Mouse (Mus musculus) midbrain, embryonic 13.5 days (tissue): ENCODE data around the gene Espn. TPM values are rescaled to one million over a fixed set of nuclear protein-coding genes. Genes with fewer than 3 reads are reported as not detected.

Source experiments
- ATAC-seq: fragments of 200-750 bp; cut with Nextera tagmentation; 2 replicates; pipeline ENCODE4 v1.8.0; 2017; ENCODE audit warnings: mild to moderate bottlenecking, moderate TSS enrichment, moderate library complexity
- H3K27ac ChIP-seq: fragments of 300-500 bp; sonication (generic); 2 replicates; pipeline ENCODE4 v1.5.1; 2015; ENCODE audit warnings: inconsistent platforms, mild to moderate bottlenecking, moderate library complexity
- H3K27me3 ChIP-seq: fragments of 300-500 bp; sonication (generic); 2 replicates; pipeline ENCODE4 v1.6.1; 2015; ENCODE audit warnings: mild to moderate bottlenecking, inconsistent platforms
- H3K36me3 ChIP-seq: fragments of 300-500 bp; sonication (generic); 2 replicates; pipeline ENCODE4 v1.6.1; 2015; ENCODE audit warnings: mild to moderate bottlenecking, inconsistent platforms
- H3K4me1 ChIP-seq: fragments of 300-500 bp; sonication (generic); replicated peaks from 2 replicates; pipeline ENCODE4 v1.6.1; 2015; ENCODE audit warnings: inconsistent platforms
- H3K4me2 ChIP-seq: fragments of 300-500 bp; sonication (generic); replicated peaks from 2 replicates; pipeline ENCODE4 v1.6.1; 2015; ENCODE audit warnings: moderate library complexity, mild to moderate bottlenecking, inconsistent platforms
- H3K4me3 ChIP-seq: fragments of 300-500 bp; sonication (generic); replicated peaks from 2 replicates; pipeline ENCODE4 v1.5.1; 2015; ENCODE audit warnings: mild to moderate bottlenecking, inconsistent platforms
- H3K9ac ChIP-seq: fragments of 300-500 bp; sonication (generic); replicated peaks from 2 replicates; pipeline ENCODE4 v1.6.1; 2015; ENCODE audit warnings: mild to moderate bottlenecking, inconsistent platforms
- H3K9me3 ChIP-seq: fragments of 300-500 bp; sonication (generic); 2 replicates; pipeline ENCODE4 v1.6.1; 2016; ENCODE audit warnings: mild to moderate bottlenecking, inconsistent platforms
- WGBS: fragments of 180-500 bp; shearing (Covaris S2); methylation state at CpG from one replicate; pipeline ENCODE4 v1.1.7; 2015; 5-methylcytosine and 5-hydroxymethylcytosine counted together
- polyA plus RNA-seq: library from polyadenylated mRNA; unstranded; fragments of >200 nt; fragmentation: Nextera tagmentation; extraction: Ambion mirVana; gene quantifications from 2 replicates; pipeline ENCODE4 v1.2.1, GENCODE M21; 2015

The Espn gene
- polyA plus RNA-seq, 1 experiment from 2014 or later, result 0.07 TPM

DNA sequence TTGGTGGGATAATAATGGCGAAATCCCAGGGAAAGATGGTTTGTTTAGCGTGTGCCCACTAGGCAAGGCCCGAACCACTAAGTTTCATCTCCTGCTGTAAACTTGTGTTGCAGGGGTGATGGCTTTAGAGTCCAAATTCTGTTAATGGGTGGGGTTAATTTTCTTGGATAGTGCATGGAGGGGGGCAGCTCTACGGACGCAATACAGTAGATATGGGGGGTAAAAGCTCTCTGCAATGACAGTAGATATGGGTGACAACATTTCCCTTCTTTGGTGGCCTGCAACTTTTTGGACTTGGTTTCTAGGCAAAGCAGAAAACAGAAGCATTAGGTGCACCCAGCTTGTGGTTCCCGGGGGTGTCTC, 25.0 kb upstream of the Espn start:
- peaks cover 61% of the 10 kb centered on the region for H3K27me3 ChIP-seq
- H3K4me3 ChIP-seq, result peak overlapping the region; percentile 67
- H3K9me3 ChIP-seq, result no peaks in the 10 kb centered on the region
- peak overlapping the region; percentile 95 for H3K4me2 ChIP-seq
- H3K27ac ChIP-seq, result 0 out of 2 replicates have a peak overlapping the region, but pooled peaks have one; percentile 81
- no peaks in the 10 kb centered on the region for H3K36me3 ChIP-seq
- H3K4me1 ChIP-seq, result peaks cover 35% of the 10 kb centered on the region
- H3K9ac ChIP-seq, result peak overlapping the region; percentile 88
- WGBS, result 67% methylated on average over 6 of the region's 6 CpGs
- ATAC-seq, result no peak

GRCm38 (mm10) chr4:152176638-152177037, 24.5 kb upstream of the Espn start:
- peaks cover 63% of the 10 kb centered on the region for H3K27me3 ChIP-seq
- no peaks in the 10 kb centered on the region for H3K9me3 ChIP-seq
- H3K36me3 ChIP-seq, result no peaks in the 10 kb centered on the region
- ATAC-seq, result no peak
- H3K9ac ChIP-seq, result no peak overlapping the region
- no peak overlapping the region for H3K4me2 ChIP-seq
- H3K4me1 ChIP-seq, result peaks cover 35% of the 10 kb centered on the region
- H3K27ac ChIP-seq, result no peak overlapping the region
- 82% methylated on average over 3 of the region's 3 CpGs for WGBS
- no peak overlapping the region for H3K4me3 ChIP-seq

- H3K4me1 ChIP-seq, result peaks cover 12% of the 10 kb centered on the region
- WGBS, result 90% methylated on average over 9 of the region's 9 CpGs
- H3K27me3 ChIP-seq, result peaks cover 69% of the 10 kb centered on the region
- no peak overlapping the region for H3K9ac ChIP-seq
- no peak overlapping the region for H3K4me3 ChIP-seq
- H3K9me3 ChIP-seq, result no peaks in the 10 kb centered on the region
- H3K4me2 ChIP-seq, result no peak overlapping the region
- ATAC-seq, result no peak
- H3K27ac ChIP-seq, result no peak overlapping the region
- H3K36me3 ChIP-seq, result no peaks in the 10 kb centered on the region
Observed at GRCm38 (mm10) chr4:152173956-152174355, 21.8 kb upstream of the Espn start.

GRCm38 (mm10) chr4:152173041-152173440, 20.9 kb upstream of the Espn start:
- 0% methylated on average over 5 of the region's 5 CpGs for WGBS
- H3K4me3 ChIP-seq, result no peak overlapping the region
- no peaks in the 10 kb centered on the region for H3K9me3 ChIP-seq
- H3K4me1 ChIP-seq, result peaks cover 6% of the 10 kb centered on the region
- H3K27me3 ChIP-seq, result peaks cover 70% of the 10 kb centered on the region
- ATAC-seq, result no peak
- no peak overlapping the region for H3K27ac ChIP-seq
- no peak overlapping the region for H3K4me2 ChIP-seq
- H3K36me3 ChIP-seq, result no peaks in the 10 kb centered on the region
- no peak overlapping the region for H3K9ac ChIP-seq

DNA sequence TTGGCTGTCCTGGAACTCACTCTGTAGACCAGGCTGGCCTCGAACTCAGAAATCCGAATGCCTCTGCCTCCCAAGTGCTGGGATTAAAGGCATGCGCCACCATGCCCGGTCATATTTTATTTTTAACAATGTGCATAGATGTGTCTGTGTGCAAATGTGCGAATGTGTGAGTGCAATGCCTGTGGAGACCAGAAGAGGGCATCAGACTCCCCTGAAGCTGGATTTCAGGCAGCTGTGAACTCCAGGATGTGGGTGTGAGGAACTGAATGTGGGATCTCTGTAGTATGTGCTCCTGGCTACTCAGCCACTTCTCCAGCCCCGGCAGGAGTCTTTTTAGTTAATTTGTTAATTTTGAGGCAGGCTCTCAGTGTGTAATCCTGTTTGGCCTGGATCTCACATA, 19.4 kb upstream of the Espn start:
- no peak overlapping the region for H3K27ac ChIP-seq
- no peak overlapping the region for H3K4me2 ChIP-seq
- ATAC-seq, result no peak
- H3K9me3 ChIP-seq, result no peaks in the 10 kb centered on the region
- H3K4me1 ChIP-seq, result no peaks in the 10 kb centered on the region
- 86% methylated on average over 6 of the region's 6 CpGs for WGBS
- no peak overlapping the region for H3K9ac ChIP-seq
- H3K36me3 ChIP-seq, result no peaks in the 10 kb centered on the region
- no peak overlapping the region for H3K4me3 ChIP-seq
- peaks cover 63% of the 10 kb centered on the region for H3K27me3 ChIP-seq

- no peak overlapping the region for H3K4me2 ChIP-seq
- ATAC-seq, result no peak
- H3K9me3 ChIP-seq, result no peaks in the 10 kb centered on the region
- H3K4me1 ChIP-seq, result no peaks in the 10 kb centered on the region
- peaks cover 51% of the 10 kb centered on the region for H3K27me3 ChIP-seq
- H3K4me3 ChIP-seq, result no peak overlapping the region
- H3K27ac ChIP-seq, result no peak overlapping the region
- H3K36me3 ChIP-seq, result no peaks in the 10 kb centered on the region
- WGBS, result 88% methylated on average over 10 of the region's 10 CpGs
- no peak overlapping the region for H3K9ac ChIP-seq
Observed at GRCm38 (mm10) chr4:152170286-152170685, 18.1 kb upstream of the Espn start.

DNA sequence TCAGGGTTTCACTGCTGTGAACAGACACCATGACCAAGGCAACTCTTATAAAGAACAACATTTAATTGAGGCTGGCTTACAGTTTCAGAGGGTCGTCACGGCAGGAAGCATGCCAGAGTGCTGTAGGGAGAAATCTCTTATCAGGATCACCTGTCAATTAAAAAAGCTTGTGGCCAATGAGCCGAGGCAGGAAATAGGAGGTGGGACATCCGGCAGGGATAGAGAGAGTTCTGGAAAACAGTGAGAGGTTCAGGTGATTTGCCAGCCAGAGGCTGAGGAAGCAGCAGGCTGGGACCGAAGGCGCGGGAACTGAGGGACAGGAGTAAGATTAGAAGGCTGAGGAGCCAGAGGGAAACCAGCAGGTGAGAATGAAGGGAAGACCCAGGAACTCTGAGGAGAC, 16.9 kb upstream of the Espn start:
- H3K4me2 ChIP-seq, result no peak overlapping the region
- H3K27me3 ChIP-seq, result peaks cover 49% of the 10 kb centered on the region
- H3K4me3 ChIP-seq, result no peak overlapping the region
- WGBS, result 90% methylated on average over 7 of the region's 7 CpGs
- H3K9me3 ChIP-seq, result no peaks in the 10 kb centered on the region
- no peak overlapping the region for H3K27ac ChIP-seq
- H3K9ac ChIP-seq, result no peak overlapping the region
- no peak for ATAC-seq
- no peaks in the 10 kb centered on the region for H3K36me3 ChIP-seq
- no peaks in the 10 kb centered on the region for H3K4me1 ChIP-seq

- Histone ChIP-seq H3K27ac (peak overlapping the region; percentile 14; the same call in 1 of the 2 replicates), H3K4me3 (no peak overlapping the region), H3K4me2 (no peak overlapping the region), H3K9ac (0 out of 2 replicates have a peak overlapping the region, but pooled peaks have one; percentile 19), H3K27me3 (peaks cover 45% of the 10 kb centered on the region), H3K4me1 (no peaks in the 10 kb centered on the region), H3K36me3 (no peaks in the 10 kb centered on the region), H3K9me3 (no peaks in the 10 kb centered on the region)
- peak; percentile 60 for ATAC-seq
- 48% methylated on average over 8 of the region's 8 CpGs for WGBS
Observed at GRCm38 (mm10) chr4:152168052-152168451, 15.9 kb upstream of the Espn start.

GRCm38 (mm10) chr4:152165036-152165931, 13.1 kb upstream of the Espn start:
- H3K36me3 ChIP-seq, result no peaks in the 10 kb centered on the region
- H3K27me3 ChIP-seq, result peaks cover 57% of the 10 kb centered on the region
- H3K4me2 ChIP-seq, result no peak overlapping the region
- H3K9ac ChIP-seq, result no peak overlapping the region
- no peak overlapping the region for H3K27ac ChIP-seq
- H3K4me3 ChIP-seq, result no peak overlapping the region
- ATAC-seq, result no peak
- 29% methylated on average over 22 of the region's 22 CpGs for WGBS
- no peaks in the 10 kb centered on the region for H3K4me1 ChIP-seq
- no peaks in the 10 kb centered on the region for H3K9me3 ChIP-seq

GRCm38 (mm10) chr4:152162748-152163147, 10.6 kb upstream of the Espn start:
- Histone ChIP-seq H3K27me3 (peaks cover 68% of the 10 kb centered on the region), H3K4me2 (no peak overlapping the region), H3K36me3 (no peaks in the 10 kb centered on the region), H3K9me3 (no peaks in the 10 kb centered on the region), H3K9ac (no peak overlapping the region), H3K4me1 (peaks cover 16% of the 10 kb centered on the region), H3K27ac (no peak overlapping the region), H3K4me3 (no peak overlapping the region)
- ATAC-seq, result no peak
- 97% methylated on average over 2 of the region's 2 CpGs for WGBS

DNA sequence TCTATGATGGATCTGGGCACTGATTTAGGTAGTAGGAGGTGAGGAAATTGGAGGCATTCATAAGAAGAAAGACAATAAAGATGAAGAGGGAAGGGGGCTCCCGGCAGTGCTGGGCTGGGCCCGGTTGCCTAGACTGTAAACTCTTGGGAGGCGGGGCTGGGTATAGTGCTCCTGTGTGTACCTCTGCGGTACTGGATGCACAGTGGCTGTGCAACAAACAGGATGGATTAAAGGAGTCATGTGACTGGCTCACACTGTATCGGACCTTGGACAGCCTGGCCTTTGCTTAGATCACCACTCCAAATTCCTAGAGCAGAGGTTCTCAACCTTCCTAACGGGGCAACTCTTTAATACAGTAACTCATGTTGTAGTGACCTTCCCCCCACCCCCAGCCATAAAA, 9.4 kb upstream of the Espn start:
- no peak for ATAC-seq
- no peaks in the 10 kb centered on the region for H3K36me3 ChIP-seq
- no peak overlapping the region for H3K4me2 ChIP-seq
- H3K27ac ChIP-seq, result no peak overlapping the region
- peaks cover 16% of the 10 kb centered on the region for H3K4me1 ChIP-seq
- no peak overlapping the region for H3K4me3 ChIP-seq
- H3K9ac ChIP-seq, result no peak overlapping the region
- 84% methylated on average over 6 of the region's 6 CpGs for WGBS
- peaks cover 79% of the 10 kb centered on the region for H3K27me3 ChIP-seq
- H3K9me3 ChIP-seq, result no peaks in the 10 kb centered on the region

GRCm38 (mm10) chr4:152160748-152161147, 8.6 kb upstream of the Espn start:
- H3K9ac ChIP-seq, result no peak overlapping the region
- 26% methylated on average over 4 of the region's 4 CpGs for WGBS
- no peak overlapping the region for H3K27ac ChIP-seq

More at GRCm38 (mm10) chr4:152160748-152161147, 8.6 kb upstream of the Espn start:
- Histone ChIP-seq H3K9me3 (no peaks in the 10 kb centered on the region), H3K4me3 (no peak overlapping the region), H3K27me3 (peaks cover 83% of the 10 kb centered on the region), H3K4me2 (no peak overlapping the region), H3K4me1 (peaks cover 16% of the 10 kb centered on the region), H3K36me3 (no peaks in the 10 kb centered on the region)
- ATAC-seq, result no peak
